Mouse (Mus musculus): Measurements from ENCODE around the gene Ppm1l. TPM values are rescaled to one million over a fixed set of nuclear protein-coding genes. Genes with fewer than 3 reads are reported as not detected.

Ppm1l gene
- polyA plus RNA-seq, 2 experiments: 7.1 to 12.2 TPM

DNA sequence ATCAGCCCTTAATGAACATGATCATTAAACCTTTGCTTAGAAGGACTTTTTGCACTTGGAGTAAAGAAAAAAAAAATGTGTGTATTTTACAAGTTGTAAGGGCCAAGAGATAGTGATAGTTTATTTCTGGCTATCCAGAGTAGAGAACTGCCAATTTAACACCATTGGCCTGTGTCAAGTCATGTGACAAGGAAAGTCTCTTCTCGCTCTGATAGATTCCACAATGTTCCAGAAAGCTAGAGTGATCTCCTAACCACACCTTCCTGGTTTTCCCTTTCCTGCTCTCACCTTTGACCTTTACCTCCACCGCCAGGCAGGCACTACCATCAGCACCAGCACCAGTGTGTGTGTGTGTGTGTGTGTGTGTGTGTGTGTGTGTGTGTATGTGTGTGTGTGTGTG lies 38.0 kb downstream of the Ppm1l start:
- no peak for TF ChIP-seq POLR2A (IDR thresholded peaks at IDR 0.05; ENCODE audit: borderline replicate concordance, extremely low read depth, insufficient read depth, insufficient read length)
- ATAC-seq (ENCODE audit: low FRiP score, low read depth): no peak
- Histone ChIP-seq H3K4me2 (replicated peaks; ENCODE audit: low read depth, low read length, severe bottlenecking) (no peak overlapping the region), H3K27me3 (ENCODE audit: control insufficient read depth, insufficient read depth, low read length) (no peaks in the 10 kb centered on the region), H3K4me3 (replicated peaks; ENCODE audit: low read length) (no peak overlapping the region), H3K36me3 (ENCODE audit: control insufficient read depth, insufficient read depth, low read length) (no peaks in the 10 kb centered on the region), H3K4me1 (ENCODE audit: control insufficient read depth, insufficient read depth, low read length) (peaks cover 31% of the 10 kb centered on the region), H3K9ac (ENCODE audit: low read depth, low read length, severe bottlenecking) (no peak overlapping the region), H3K9me3 (ENCODE audit: control insufficient read depth, low read length) (no peaks in the 10 kb centered on the region), H3K27ac (replicated peaks; ENCODE audit: low read depth, low read length) (no peak overlapping the region)
- no peak for DNase-seq (ENCODE audit: low spot score)
- 89% methylated on average over 2 of the region's 2 CpGs for WGBS

DNA sequence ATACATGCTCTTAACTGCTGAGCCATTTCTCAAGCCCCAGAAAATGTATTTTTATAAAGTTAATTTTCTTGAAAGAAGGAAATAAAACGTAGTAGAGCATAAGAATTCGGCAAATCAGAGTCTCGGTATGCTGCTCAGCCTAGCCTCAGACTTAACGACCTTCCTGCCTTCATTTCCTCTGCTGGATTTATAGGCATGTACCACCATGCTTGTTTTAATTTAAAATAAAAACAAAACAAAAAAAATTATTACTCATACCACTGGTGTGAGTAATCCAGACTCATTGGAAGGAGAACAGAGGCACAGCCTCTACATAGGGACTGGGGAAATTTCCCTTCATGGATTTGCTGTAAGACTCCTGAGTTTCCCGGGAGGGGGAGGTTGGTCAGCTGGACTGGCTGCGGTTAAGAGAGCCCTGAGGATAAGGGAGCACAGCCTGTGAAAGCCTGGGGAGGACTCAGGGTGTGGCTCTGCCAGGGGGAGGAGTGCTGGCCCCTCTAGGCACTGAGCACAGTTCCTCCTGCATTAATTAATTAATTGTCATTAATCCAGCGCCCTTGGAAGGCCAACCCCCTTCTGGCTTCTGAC lies 39.5 kb downstream of the Ppm1l start:
- H3K27me3 ChIP-seq (ENCODE audit: control insufficient read depth, insufficient read depth, low read length): no peaks in the 10 kb centered on the region
- DNase-seq (ENCODE audit: low spot score) (peak; percentile 34), ATAC-seq (ENCODE audit: low FRiP score, low read depth) (peak; percentile 73)
- no peak for TF ChIP-seq POLR2A (IDR thresholded peaks at IDR 0.05; ENCODE audit: borderline replicate concordance, extremely low read depth, insufficient read depth, insufficient read length)
- H3K27ac ChIP-seq (replicated peaks; ENCODE audit: low read depth, low read length): no peak overlapping the region
- H3K4me1 ChIP-seq (ENCODE audit: control insufficient read depth, insufficient read depth, low read length): peaks cover 31% of the 10 kb centered on the region
- peak overlapping the region; percentile 3; the same call in 1 of the 2 replicates for H3K4me2 ChIP-seq (replicated peaks; ENCODE audit: low read depth, low read length, severe bottlenecking)
- H3K36me3 ChIP-seq (ENCODE audit: control insufficient read depth, insufficient read depth, low read length): no peaks in the 10 kb centered on the region
- H3K4me3 ChIP-seq (replicated peaks; ENCODE audit: low read length): no peak overlapping the region
- no peaks in the 10 kb centered on the region for H3K9me3 ChIP-seq (ENCODE audit: control insufficient read depth, low read length)
- 35% methylated on average over 7 of the region's 7 CpGs for WGBS
- no peak overlapping the region for H3K9ac ChIP-seq (ENCODE audit: low read depth, low read length, severe bottlenecking)

DNA sequence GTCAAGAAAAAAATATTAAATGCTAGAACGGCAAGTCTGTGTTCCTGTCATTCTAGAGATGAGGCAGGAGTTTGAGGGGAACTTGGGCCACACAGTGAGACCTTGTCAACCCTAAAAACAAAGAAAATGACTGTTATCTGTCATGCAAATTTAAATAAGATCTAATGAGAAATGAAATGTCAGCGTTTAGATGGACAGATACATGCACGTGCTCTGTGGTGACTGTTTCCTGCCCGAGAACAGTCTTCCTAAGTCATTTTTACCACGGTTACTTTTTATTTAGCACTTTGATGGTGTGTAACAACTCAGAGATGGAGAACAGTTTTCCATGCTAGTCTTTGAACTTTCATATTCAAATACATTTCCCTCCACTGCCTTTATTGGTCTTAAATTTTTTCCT lies 40.1 kb downstream of the Ppm1l start:
- no peak for TF ChIP-seq POLR2A (IDR thresholded peaks at IDR 0.05; ENCODE audit: borderline replicate concordance, extremely low read depth, insufficient read depth, insufficient read length)
- H3K4me3 ChIP-seq (replicated peaks; ENCODE audit: low read length): no peak overlapping the region
- 55% methylated on average over 5 of the region's 5 CpGs for WGBS
- H3K9ac ChIP-seq (ENCODE audit: low read depth, low read length, severe bottlenecking): no peak overlapping the region
- no peaks in the 10 kb centered on the region for H3K27me3 ChIP-seq (ENCODE audit: control insufficient read depth, insufficient read depth, low read length)
- H3K9me3 ChIP-seq (ENCODE audit: control insufficient read depth, low read length): no peaks in the 10 kb centered on the region
- ATAC-seq (ENCODE audit: low FRiP score, low read depth) (no peak), DNase-seq (ENCODE audit: low spot score) (no peak)
- H3K4me2 ChIP-seq (replicated peaks; ENCODE audit: low read depth, low read length, severe bottlenecking): no peak overlapping the region
- H3K4me1 ChIP-seq (ENCODE audit: control insufficient read depth, insufficient read depth, low read length): peaks cover 31% of the 10 kb centered on the region
- H3K27ac ChIP-seq (replicated peaks; ENCODE audit: low read depth, low read length): no peak overlapping the region
- H3K36me3 ChIP-seq (ENCODE audit: control insufficient read depth, insufficient read depth, low read length): no peaks in the 10 kb centered on the region

DNA sequence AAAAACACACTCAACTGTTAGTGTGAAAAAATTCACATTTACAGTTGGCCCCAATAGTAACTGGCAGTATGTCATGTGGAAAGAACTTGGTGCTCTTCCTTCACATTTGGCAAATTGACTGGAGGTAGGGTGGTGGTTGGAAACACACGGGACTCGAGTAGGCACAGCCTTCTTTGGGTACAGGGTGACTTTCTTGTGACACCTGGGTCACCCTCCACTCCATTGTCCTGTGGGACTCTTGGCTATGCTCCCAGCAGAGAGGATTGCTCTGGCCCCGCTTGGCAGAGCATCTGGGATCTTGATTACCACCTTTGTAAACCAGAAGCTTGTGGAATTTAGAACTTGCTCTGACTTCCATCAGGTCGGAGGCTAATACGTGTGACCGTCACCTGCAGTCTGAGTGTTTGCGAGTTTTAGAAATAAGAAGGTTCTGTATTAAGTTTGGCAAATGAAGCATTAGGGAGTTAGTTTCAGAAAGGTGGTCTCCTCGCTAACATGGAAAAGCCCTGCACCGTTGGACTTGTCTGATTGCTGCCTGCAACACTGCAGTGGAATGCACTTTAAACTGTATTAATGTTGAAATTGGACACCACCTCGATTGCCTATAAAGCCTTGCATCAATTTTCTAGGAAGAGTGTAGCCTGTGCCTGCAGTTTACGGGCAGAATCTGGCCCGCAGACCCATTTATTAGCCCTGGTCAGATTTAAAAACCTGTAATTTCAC lies 41.4 kb downstream of the Ppm1l start:
- Histone ChIP-seq H3K27me3 (ENCODE audit: control insufficient read depth, insufficient read depth, low read length) (no peaks in the 10 kb centered on the region), H3K4me2 (replicated peaks; ENCODE audit: low read depth, low read length, severe bottlenecking) (peak overlapping the region; percentile 18; the same call in 1 of the 2 replicates), H3K9ac (ENCODE audit: low read depth, low read length, severe bottlenecking) (no peak overlapping the region), H3K27ac (replicated peaks; ENCODE audit: low read depth, low read length) (no peak overlapping the region; the same call in 1 of the 2 replicates), H3K36me3 (ENCODE audit: control insufficient read depth, insufficient read depth, low read length) (no peaks in the 10 kb centered on the region), H3K4me3 (replicated peaks; ENCODE audit: low read length) (no peak overlapping the region), H3K9me3 (ENCODE audit: control insufficient read depth, low read length) (no peaks in the 10 kb centered on the region), H3K4me1 (ENCODE audit: control insufficient read depth, insufficient read depth, low read length) (peaks cover 31% of the 10 kb centered on the region)
- 26% methylated on average over 12 of the region's 12 CpGs for whole genome bisulfite sequencing
- no peak for TF ChIP-seq POLR2A (IDR thresholded peaks at IDR 0.05; ENCODE audit: borderline replicate concordance, extremely low read depth, insufficient read depth, insufficient read length)
- peak; percentile 39; the same call in 1 of the 2 replicates for ATAC-seq (ENCODE audit: low FRiP score, low read depth)
- DNase-seq (ENCODE audit: low spot score): peak; percentile 31

DNA sequence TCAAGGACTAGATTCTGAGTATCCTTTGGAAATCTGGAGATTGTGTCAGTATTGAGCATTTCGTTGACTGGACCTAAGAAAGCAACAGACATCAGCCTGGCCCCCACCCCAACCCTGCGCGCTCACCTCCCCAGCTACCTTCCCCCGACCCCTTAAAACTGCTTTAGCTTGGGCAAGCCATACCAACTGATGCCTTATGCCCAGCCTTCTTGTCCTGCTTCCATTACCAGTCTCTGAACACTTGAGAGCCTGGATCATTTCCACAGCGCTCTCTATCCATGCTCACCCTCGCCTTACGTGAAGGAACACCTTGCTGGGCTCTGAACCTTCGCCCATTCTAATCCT lies 41.9 kb downstream of the Ppm1l start:
- H3K27ac ChIP-seq (replicated peaks; ENCODE audit: low read depth, low read length): no peak overlapping the region; the same call in 1 of the 2 replicates
- 66% methylated on average over 8 of the region's 8 CpGs for WGBS
- H3K4me1 ChIP-seq (ENCODE audit: control insufficient read depth, insufficient read depth, low read length): peaks cover 35% of the 10 kb centered on the region
- no peak for ATAC-seq (ENCODE audit: low FRiP score, low read depth)
- no peak for TF ChIP-seq POLR2A (IDR thresholded peaks at IDR 0.05; ENCODE audit: borderline replicate concordance, extremely low read depth, insufficient read depth, insufficient read length)
- no peaks in the 10 kb centered on the region for H3K36me3 ChIP-seq (ENCODE audit: control insufficient read depth, insufficient read depth, low read length)
- H3K9me3 ChIP-seq (ENCODE audit: control insufficient read depth, low read length): no peaks in the 10 kb centered on the region
- H3K9ac ChIP-seq (ENCODE audit: low read depth, low read length, severe bottlenecking): no peak overlapping the region
- peak overlapping the region; percentile 18; the same call in 1 of the 2 replicates for H3K4me2 ChIP-seq (replicated peaks; ENCODE audit: low read depth, low read length, severe bottlenecking)
- H3K4me3 ChIP-seq (replicated peaks; ENCODE audit: low read length): no peak overlapping the region
- DNase-seq (ENCODE audit: low spot score): no peak
- H3K27me3 ChIP-seq (ENCODE audit: control insufficient read depth, insufficient read depth, low read length): no peaks in the 10 kb centered on the region

All from limb, embryonic 14.5 days (tissue).